Mouse (Mus musculus) heart, embryonic 13.5 days (tissue): ENCODE data around the gene Ephx1. TPM values are rescaled to one million over a fixed set of nuclear protein-coding genes. Genes with fewer than 3 reads are reported as not detected.
"Not testable (repeated sequence)": the region's sequence is repeated elsewhere in the genome, so short reads cannot be mapped to it uniquely, and the experiment has no call there.

Experiments used
- ATAC-seq: fragments of 200-750 bp; cut with Nextera tagmentation; 2 replicates; pipeline ENCODE4 v1.8.0; 2017; ENCODE audit warnings: moderate TSS enrichment; ENCODE audit not compliant: insufficient number of reproducible peaks, low FRiP score, low TSS enrichment; ENCODE audit errors: extremely low read depth
- H3K27ac ChIP-seq: fragments of 300-500 bp; sonication (generic); replicated peaks from 2 replicates; pipeline ENCODE4 v1.5.1; 2015; ENCODE audit warnings: moderate library complexity, mild to moderate bottlenecking, inconsistent platforms
- H3K27me3 ChIP-seq: fragments of 300-500 bp; sonication (generic); replicated peaks from 2 replicates; pipeline ENCODE4 v1.6.1; 2015; ENCODE audit warnings: mild to moderate bottlenecking, inconsistent platforms
- H3K36me3 ChIP-seq: fragments of 300-500 bp; sonication (generic); 2 replicates; pipeline ENCODE4 v1.6.1; 2015; ENCODE audit warnings: mild to moderate bottlenecking, inconsistent platforms
- H3K4me1 ChIP-seq: fragments of 300-500 bp; sonication (generic); 2 replicates; pipeline ENCODE4 v1.6.1; 2015; ENCODE audit warnings: inconsistent platforms
- H3K4me2 ChIP-seq: fragments of 300-500 bp; sonication (generic); 2 replicates; pipeline ENCODE4 v1.6.1; 2015; ENCODE audit warnings: inconsistent platforms, mild to moderate bottlenecking, moderate library complexity
- H3K4me3 ChIP-seq: fragments of 300-500 bp; sonication (generic); 2 replicates; pipeline ENCODE4 v1.5.1; 2015; ENCODE audit warnings: moderate library complexity, mild to moderate bottlenecking, inconsistent platforms
- H3K9ac ChIP-seq: fragments of 300-500 bp; sonication (generic); 2 replicates; pipeline ENCODE4 v1.6.1; 2015; ENCODE audit warnings: inconsistent platforms, mild to moderate bottlenecking, moderate library complexity
- H3K9me3 ChIP-seq: fragments of 300-500 bp; sonication (generic); 2 replicates; pipeline ENCODE4 v1.6.1; 2016; ENCODE audit warnings: inconsistent platforms
- WGBS: fragments of 180-500 bp; shearing (Covaris S2); methylation state at CpG from one replicate; pipeline ENCODE4 v1.1.7; 2015; ENCODE audit warnings: mixed read lengths; 5-methylcytosine and 5-hydroxymethylcytosine counted together
- polyA plus RNA-seq: library from polyadenylated mRNA; unstranded; fragments of >200 nt; fragmentation: Nextera tagmentation; extraction: Ambion mirVana; gene quantifications from 2 replicates; pipeline ENCODE4 v1.2.1, GENCODE M21; 2015

Ephx1 gene
- polyA plus RNA-seq, 1 experiment from 2014 or later: 6.0 TPM

GRCm38 (mm10) chr1:180944553-180944952, 76.2 kb downstream of the Ephx1 start:
- no peak overlapping the region for H3K4me3 ChIP-seq
- H3K27me3 ChIP-seq: peaks cover 4% of the 10 kb centered on the region; the same call in 1 of the 2 replicates
- peaks cover 51% of the 10 kb centered on the region for H3K4me1 ChIP-seq
- peak overlapping the region; percentile 70 for H3K27ac ChIP-seq
- ATAC-seq: no peak
- peaks cover 30% of the 10 kb centered on the region for H3K36me3 ChIP-seq
- H3K4me2 ChIP-seq: no peak overlapping the region
- 79% methylated on average over 4 of the region's 4 CpGs for WGBS
- H3K9me3 ChIP-seq: no peaks in the 10 kb centered on the region
- H3K9ac ChIP-seq: no peak overlapping the region

GRCm38 (mm10) chr1:180943896-180944295, 76.8 kb downstream of the Ephx1 start:
- WGBS: 50% methylated on average over 1 of the region's 1 CpGs
- Histone ChIP-seq H3K4me2 (peak overlapping the region; percentile 84), H3K4me3 (no peak overlapping the region), H3K4me1 (peaks cover 51% of the 10 kb centered on the region), H3K27ac (no peak overlapping the region; the same call in 1 of the 2 replicates), H3K9ac (peak overlapping the region; percentile 92; the same call in 1 of the 2 replicates), H3K27me3 (peaks cover 4% of the 10 kb centered on the region; the same call in 1 of the 2 replicates), H3K36me3 (peaks cover 24% of the 10 kb centered on the region), H3K9me3 (no peaks in the 10 kb centered on the region)
- no peak for ATAC-seq

GRCm38 (mm10) chr1:180943032-180943644, 77.6 kb downstream of the Ephx1 start:
- H3K4me1 ChIP-seq: peaks cover 51% of the 10 kb centered on the region
- WGBS: 35% methylated on average over 11 of the region's 11 CpGs
- ATAC-seq: no peak
- peaks cover 6% of the 10 kb centered on the region for H3K27me3 ChIP-seq
- H3K4me2 ChIP-seq: peak overlapping the region; percentile 84
- H3K9me3 ChIP-seq: no peaks in the 10 kb centered on the region
- peak overlapping the region; percentile 86 for H3K27ac ChIP-seq
- H3K4me3 ChIP-seq: peak overlapping the region; percentile 88
- peak overlapping the region; percentile 92 for H3K9ac ChIP-seq
- peaks cover 16% of the 10 kb centered on the region for H3K36me3 ChIP-seq

- Histone ChIP-seq H3K27me3 (peaks cover 13% of the 10 kb centered on the region), H3K4me1 (peaks cover 54% of the 10 kb centered on the region), H3K27ac (peak within 1 kb of the TSS; percentile 86), H3K9me3 (no peaks in the 10 kb centered on the region), H3K36me3 (peaks cover 9% of the 10 kb centered on the region), H3K9ac (peak within 1 kb of the TSS; percentile 92), H3K4me3 (peak within 1 kb of the TSS; percentile 88), H3K4me2 (peak within 1 kb of the TSS; percentile 84)
- WGBS: under 1% methylated on average over 73 of the region's 73 CpGs
- peak; percentile 37; the same call in 1 of the 2 replicates for ATAC-seq
Observed at GRCm38 (mm10) chr1:180942166-180943031, 78.3 kb downstream of the Ephx1 start, which contains the start of gene Tmem63a. Tmem63a (plus strand) TSS chr1:180942344.

- H3K4me1 ChIP-seq: peaks cover 61% of the 10 kb centered on the region
- no peak for ATAC-seq
Observed at GRCm38 (mm10) chr1:180941726-180942125, 79.0 kb downstream of the Ephx1 start.

GRCm38 (mm10) chr1:180940776-180941460, 79.8 kb downstream of the Ephx1 start:
- Histone ChIP-seq H3K4me3 (peak overlapping the region; percentile 88), H3K27me3 (peaks cover 21% of the 10 kb centered on the region), H3K4me1 (peaks cover 55% of the 10 kb centered on the region), H3K4me2 (peak overlapping the region; percentile 84), H3K9ac (peak overlapping the region; percentile 92), H3K27ac (no peak overlapping the region), H3K9me3 (no peaks in the 10 kb centered on the region), H3K36me3 (no peaks in the 10 kb centered on the region)
- no peak for ATAC-seq
- WGBS: 83% methylated on average over 7 of the region's 7 CpGs

More at GRCm38 (mm10) chr1:180941726-180942125, 79.0 kb downstream of the Ephx1 start:
- Histone ChIP-seq H3K9ac (peak overlapping the region; percentile 92), H3K4me3 (peak overlapping the region; percentile 88), H3K27me3 (peaks cover 15% of the 10 kb centered on the region), H3K27ac (peak overlapping the region; percentile 86), H3K9me3 (no peaks in the 10 kb centered on the region), H3K4me2 (peak overlapping the region; percentile 84), H3K36me3 (peaks cover 2% of the 10 kb centered on the region)
- WGBS: 3% methylated on average over 18 of the region's 18 CpGs

- Histone ChIP-seq H3K4me1 (peaks cover 34% of the 10 kb centered on the region), H3K27me3 (peaks cover 42% of the 10 kb centered on the region)
- not testable (repeated sequence) for H3K9me3 ChIP-seq, H3K27ac ChIP-seq, H3K4me2 ChIP-seq, H3K4me3 ChIP-seq, H3K9ac ChIP-seq, H3K36me3 ChIP-seq, ATAC-seq
- WGBS: 72% methylated on average over 2 of the region's 2 CpGs
Observed at GRCm38 (mm10) chr1:180938781-180939180, 81.9 kb downstream of the Ephx1 start.

GRCm38 (mm10) chr1:180937631-180938030, 83.1 kb downstream of the Ephx1 start:
- not testable (repeated sequence) for H3K9ac ChIP-seq, H3K27ac ChIP-seq, H3K9me3 ChIP-seq, ATAC-seq, H3K4me3 ChIP-seq, H3K36me3 ChIP-seq
- Histone ChIP-seq H3K4me2 (peak overlapping the region; percentile 70; the same call in 1 of the 2 replicates), H3K27me3 (peaks cover 53% of the 10 kb centered on the region), H3K4me1 (peaks cover 23% of the 10 kb centered on the region)
- 51% methylated on average over 13 of the region's 13 CpGs for WGBS

- not testable (repeated sequence) for H3K9me3 ChIP-seq, H3K36me3 ChIP-seq, H3K27ac ChIP-seq
- ATAC-seq: peak; percentile 55; the same call in 1 of the 2 replicates
- Histone ChIP-seq H3K4me2 (peak overlapping the region; percentile 70), H3K9ac (peak overlapping the region; percentile 70), H3K27me3 (peaks cover 55% of the 10 kb centered on the region), H3K4me1 (peaks cover 21% of the 10 kb centered on the region), H3K4me3 (peak overlapping the region; percentile 45)
- 2% methylated on average over 41 of the region's 41 CpGs for WGBS
Observed at GRCm38 (mm10) chr1:180936610-180937398, 83.9 kb downstream of the Ephx1 start.
